Mouse (Mus musculus) T-helper 2 cell (primary cell): ENCODE measurements around the gene Csnk1d.

ENCODE experiments used
- in situ Hi-C: fragments of 300-600 bp; cut with MboI, MseI; formaldehyde crosslinking; loops from one replicate; pipeline ENCODE4 v1.15.1; 2025; ENCODE audit warnings: high pct_unique_total_duplicates

The Csnk1d gene

GRCm38 (mm10) chr11:120990951-120991526, at the start of gene Csnk1d:
Gene Csnk1d, minus strand, starts transcription at chr11:120991330.
- in situ Hi-C loops = no loop called here

GRCm38 (mm10) chr11:121039302-121039701, 48.2 kb upstream of the Csnk1d start, which contains the start of gene Cd7:
Gene Cd7, minus strand, starts transcription at chr11:121039418.
- in situ Hi-C loops = loop anchor here (5.0 kb wide), 1 partner anchor 87 kb away; no protein-coding TSS in a partner anchor

GRCm38 (mm10) chr11:121038366-121039240, 47.5 kb upstream of the Csnk1d start:
- in situ Hi-C loops = loop anchor here (5.0 kb wide), 1 partner anchor 86 kb away; no protein-coding TSS in a partner anchor

DNA sequence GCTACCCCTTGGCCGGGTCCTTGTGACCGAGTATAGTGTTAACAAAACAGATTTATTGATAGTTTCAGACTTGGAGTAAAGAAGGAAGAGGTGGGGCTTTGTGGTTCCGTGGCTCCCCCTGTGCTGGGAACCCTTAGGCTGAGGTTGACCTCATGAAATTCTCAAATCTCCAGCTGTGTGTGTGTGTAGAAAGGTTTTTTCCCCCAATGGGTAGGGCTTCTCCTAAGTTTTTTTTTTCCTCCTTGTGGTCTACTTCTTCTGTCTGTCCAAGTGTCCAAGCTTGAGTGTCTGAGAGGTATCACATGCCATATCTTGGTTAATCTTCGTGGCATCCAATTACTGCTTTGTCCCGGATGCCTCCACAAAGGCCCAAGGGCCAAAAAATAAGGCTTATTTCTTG, 42.0 kb upstream of the Csnk1d start:
- in situ Hi-C loops = loop anchor here (5.0 kb wide), 1 partner anchor 36 kb away; no protein-coding TSS in a partner anchor

DNA sequence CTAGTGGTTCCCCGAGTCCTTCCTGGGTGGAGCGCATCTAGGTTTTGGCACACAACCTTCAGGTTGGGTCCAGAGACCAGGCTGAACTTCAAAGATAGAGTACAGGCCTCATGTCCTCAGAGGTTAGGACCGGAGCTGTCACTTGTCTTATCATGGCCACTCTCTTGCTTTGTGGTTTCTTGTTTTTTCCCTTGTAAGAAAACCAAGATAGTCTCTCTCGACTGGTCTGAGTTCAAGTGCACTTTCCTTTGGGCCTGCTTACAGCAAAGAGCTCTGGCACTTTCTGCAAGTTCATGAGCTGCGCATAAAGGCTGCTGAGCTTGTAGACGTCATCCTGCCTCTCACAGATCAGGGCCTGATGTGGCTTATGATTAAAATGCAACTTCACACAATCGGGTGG, 36.1 kb upstream of the Csnk1d start:
- in situ Hi-C loops = no loop called here

- in situ Hi-C loops = no loop called here
Measured at GRCm38 (mm10) chr11:121024163-121024562, 33.0 kb upstream of the Csnk1d start.

DNA sequence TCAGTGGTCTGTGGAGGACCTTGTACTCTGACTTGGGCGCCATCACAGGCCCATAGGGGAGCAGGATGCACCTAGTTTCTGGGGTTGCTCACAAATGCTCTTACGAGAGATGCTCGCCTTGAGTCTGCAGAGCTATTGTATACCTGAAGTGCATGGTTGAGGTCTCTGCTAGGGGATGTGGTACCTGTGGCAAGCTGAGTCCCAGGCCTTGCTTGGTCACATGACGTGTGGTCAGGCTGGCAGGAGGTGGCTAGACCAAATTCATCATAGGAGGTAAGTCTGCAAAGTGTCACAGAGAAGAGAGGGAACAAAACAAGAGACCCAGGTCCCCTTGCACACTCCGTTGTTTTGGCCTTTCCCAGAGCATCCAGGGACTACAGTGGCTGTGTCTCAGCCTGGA, 28.4 kb upstream of the Csnk1d start:
- in situ Hi-C loops = no loop called here

GRCm38 (mm10) chr11:121017703-121018102, 26.6 kb upstream of the Csnk1d start:
- in situ Hi-C loops = no loop called here

GRCm38 (mm10) chr11:121015472-121015871, 24.3 kb upstream of the Csnk1d start:
- in situ Hi-C loops = no loop called here

- in situ Hi-C loops = no loop called here
Measured at GRCm38 (mm10) chr11:121014896-121015300, 23.8 kb upstream of the Csnk1d start.

- in situ Hi-C loops = no loop called here
Measured at GRCm38 (mm10) chr11:121013656-121014055, 22.5 kb upstream of the Csnk1d start.

DNA sequence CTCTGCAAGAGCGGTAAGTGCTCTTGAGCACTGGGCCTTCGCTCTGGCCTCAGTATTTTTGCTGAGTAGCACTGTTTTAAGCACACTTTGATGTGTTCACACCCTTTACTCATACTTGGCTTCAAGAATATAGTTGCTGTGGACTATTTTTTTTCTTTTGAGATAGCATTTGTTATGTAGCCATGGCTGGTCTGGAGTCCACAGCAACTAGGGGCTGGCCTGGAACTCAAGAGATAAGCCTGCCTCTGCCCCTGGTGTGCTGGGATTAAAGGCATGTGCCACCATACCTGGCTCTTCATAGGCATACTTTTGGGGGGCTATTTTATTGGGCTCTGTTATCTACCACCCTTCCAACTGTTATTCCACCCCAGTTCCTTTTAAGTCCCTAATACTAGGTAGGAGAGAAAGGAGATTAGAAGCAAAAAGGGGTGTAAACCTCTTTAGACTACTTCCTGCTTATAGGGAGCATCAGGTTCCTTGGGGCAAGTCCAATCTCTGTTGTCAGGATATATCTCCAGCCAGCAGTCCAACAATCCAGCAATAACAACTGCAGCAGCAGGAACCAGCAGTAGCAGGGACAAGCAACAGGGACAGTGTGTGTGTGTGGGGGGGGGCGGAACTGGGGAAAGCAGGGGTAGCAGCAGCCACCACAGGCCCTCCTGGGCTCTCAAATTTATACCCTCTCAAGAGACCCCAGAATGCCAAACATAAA, 19.1 kb upstream of the Csnk1d start:
- in situ Hi-C loops = no loop called here

- in situ Hi-C loops = no loop called here
Measured at GRCm38 (mm10) chr11:121006184-121006583, 15.1 kb upstream of the Csnk1d start.

GRCm38 (mm10) chr11:121004281-121004680, 13.2 kb upstream of the Csnk1d start:
- in situ Hi-C loops = no loop called here

GRCm38 (mm10) chr11:121001966-121002365, 10.8 kb upstream of the Csnk1d start:
- in situ Hi-C loops = no loop called here

DNA sequence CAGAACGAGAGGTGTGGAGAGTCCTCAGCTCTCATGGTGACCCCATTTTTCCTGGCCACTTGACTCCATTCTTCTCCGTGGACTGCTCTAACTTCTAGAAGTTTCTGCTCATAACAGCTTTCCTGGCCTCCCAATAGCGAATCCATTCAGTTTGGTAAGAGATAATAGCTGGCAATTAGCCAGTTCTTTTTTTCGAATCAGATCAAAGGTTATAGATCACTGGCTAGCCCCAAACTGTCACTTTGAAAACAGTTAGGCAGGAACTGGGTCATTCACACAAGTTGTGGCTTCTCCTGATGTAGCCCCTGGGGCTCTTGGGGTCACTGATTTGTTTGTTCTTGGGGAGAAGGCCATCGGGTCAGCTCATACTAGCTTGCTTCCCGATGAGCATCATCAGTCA, 3.6 kb upstream of the Csnk1d start:
- in situ Hi-C loops = loop anchor here (5.0 kb wide), 1 partner anchor 38 kb away; no protein-coding TSS in a partner anchor

GRCm38 (mm10) chr11:120993586-120993985, 2.5 kb upstream of the Csnk1d start:
- in situ Hi-C loops = no loop called here

GRCm38 (mm10) chr11:120993080-120993479, 1.9 kb upstream of the Csnk1d start:
- in situ Hi-C loops = no loop called here

GRCm38 (mm10) chr11:120991791-120992190, 661 bp upstream of the Csnk1d start:
- in situ Hi-C loops = no loop called here

DNA sequence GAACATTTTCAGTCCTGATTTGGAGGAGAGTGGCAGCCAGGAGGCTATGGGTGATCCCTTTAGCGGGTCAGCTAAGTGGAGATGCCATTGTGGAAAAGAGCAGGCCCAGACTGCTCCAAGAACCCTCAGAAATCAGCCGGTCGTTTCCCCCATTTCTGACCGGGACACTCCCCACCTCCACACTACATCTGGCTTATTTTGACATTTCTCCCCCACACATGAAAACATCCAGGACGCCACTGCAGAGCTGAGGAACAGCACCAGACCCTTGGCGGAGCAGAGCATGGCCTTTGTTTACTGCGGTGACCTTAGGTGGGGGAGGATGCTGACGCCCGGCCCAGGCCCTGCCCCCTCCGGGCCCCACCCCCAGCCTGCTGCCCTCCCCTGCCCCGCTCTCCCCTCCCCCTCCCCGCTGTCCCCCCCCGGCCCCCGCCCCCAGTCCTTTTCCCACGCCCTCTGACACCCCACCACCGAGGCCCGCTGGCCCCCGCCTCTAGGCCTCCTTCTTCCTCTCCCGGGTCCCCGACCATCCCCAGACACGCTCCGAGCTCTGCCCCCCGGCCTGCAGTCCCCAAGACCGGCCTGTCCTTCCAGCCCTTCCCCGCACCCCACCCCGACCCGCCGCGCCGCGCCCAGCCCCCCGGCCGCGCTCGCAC, 876 bp downstream of the Csnk1d start:
- in situ Hi-C loops = no loop called here

GRCm38 (mm10) chr11:120989523-120989922, 1.6 kb downstream of the Csnk1d start:
- in situ Hi-C loops = loop anchor here (5.0 kb wide), 1 partner anchor 37 kb away; no protein-coding TSS in a partner anchor
